Mouse (Mus musculus) myocyte (in vitro differentiated cells): ENCODE measurements around the gene Tnip3.

Experiments used
- CEBPB ChIP-seq: IDR thresholded peaks from 2 replicates; pipeline ENCODE4 v1.6.1; 2011; ENCODE audit warnings: mild to moderate bottlenecking, moderate library complexity; ENCODE audit not compliant: poor library complexity, insufficient read depth, severe bottlenecking
- E2F4 ChIP-seq: IDR thresholded peaks from one replicate; pipeline ENCODE4 v1.6.1; 2011; ENCODE audit warnings: mild to moderate bottlenecking, control low read depth, moderate library complexity; ENCODE audit not compliant: insufficient read depth
- MAX ChIP-seq: IDR thresholded peaks from one replicate; pipeline ENCODE4 v1.6.1; 2011; ENCODE audit warnings: low read depth, mild to moderate bottlenecking, control low read depth
- MYOD1 ChIP-seq, 3 experiments: IDR thresholded peaks; one replicate each; pipeline ENCODE4 v1.6.1; 2011; ENCODE audit warnings: control low read depth in 2 of 3, low read depth in 2 of 3, mild to moderate bottlenecking in 2 of 3, moderate library complexity in 1 of 3; ENCODE audit not compliant: insufficient read length in 2 of 3, control insufficient read depth in 1 of 3
- MYOG ChIP-seq, 3 experiments: IDR thresholded peaks; one replicate each; pipeline ENCODE4 v1.6.1; 2011; ENCODE audit warnings: control low read depth in 2 of 3, low read depth in 2 of 3, mild to moderate bottlenecking in 2 of 3; ENCODE audit not compliant: insufficient read length in 2 of 3, control insufficient read depth in 1 of 3, insufficient read depth in 1 of 3
- POLR2A ChIP-seq: IDR thresholded peaks from one replicate; pipeline ENCODE4 v1.6.1; 2011; ENCODE audit warnings: low read depth, mild to moderate bottlenecking, control low read depth, moderate library complexity; ENCODE audit not compliant: insufficient read length
- POLR2AphosphoS2 ChIP-seq: IDR thresholded peaks from one replicate; pipeline ENCODE4 v1.6.1; 2011; ENCODE audit warnings: low read depth, control low read depth; ENCODE audit not compliant: insufficient read length
- REST ChIP-seq: IDR thresholded peaks from one replicate; pipeline ENCODE4 v1.6.1; 2011; ENCODE audit warnings: mild to moderate bottlenecking, control low read depth, moderate library complexity; ENCODE audit not compliant: insufficient read depth, insufficient read length
- SRF ChIP-seq: IDR thresholded peaks from one replicate; pipeline ENCODE4 v1.6.1; 2011; ENCODE audit warnings: low read depth; ENCODE audit not compliant: control insufficient read depth, insufficient read length
- TCF12 ChIP-seq: IDR thresholded peaks from one replicate; pipeline ENCODE4 v1.6.1; 2011; ENCODE audit warnings: mild to moderate bottlenecking, control low read depth; ENCODE audit not compliant: poor library complexity, insufficient read depth, severe bottlenecking
- TCF3 ChIP-seq: IDR thresholded peaks from one replicate; pipeline ENCODE4 v1.6.1; 2011; ENCODE audit warnings: low read depth, control low read depth; ENCODE audit not compliant: insufficient read length
- USF1 ChIP-seq: IDR thresholded peaks from one replicate; pipeline ENCODE4 v1.6.1; 2011; ENCODE audit warnings: low read depth, mild to moderate bottlenecking, control low read depth, moderate library complexity

GRCm38 (mm10) chr6:65527892-65528291 is 2.8 kb downstream of the Tnip3 start:
- TF ChIP-seq MAX: no peak
- TF ChIP-seq TCF12: no peak
- no peak for TF ChIP-seq CEBPB
- TF ChIP-seq USF1: no peak
- no peak for TF ChIP-seq POLR2A
- no peak for TF ChIP-seq E2F4
- TF ChIP-seq POLR2AphosphoS2: no peak
- TF ChIP-seq REST: no peak
- TF ChIP-seq MYOD1 (IDR thresholded peaks at IDR 0.05; ENCODE audit: control insufficient read depth in 1 of 3, insufficient read length in 2 of 3, low read depth in 2 of 3): no peak
- TF ChIP-seq MYOG (IDR thresholded peaks at IDR 0.05; ENCODE audit: control insufficient read depth in 1 of 3, insufficient read depth in 1 of 3, insufficient read length in 2 of 3, low read depth in 2 of 3): no peak
- no peak for TF ChIP-seq SRF
- TF ChIP-seq TCF3: no peak
